Comparison of ENCODE assay signal across 24 mouse cellular contexts in genomic region chr1:134766448-134766847, GRCm38 (mm10).
"Had no signal": no experiment of that assay in that cellular context is flagged by ENCODE, and none has a peak within 500 bp of the region (broad histone marks: within the 10 kb centered on the region; RNA-seq: fewer than 3 reads in every experiment).

No protein-coding gene starts in this region.

- H3K4me3 ChIP-seq: limb, embryonic 12.5 days; limb, embryonic 15.5 days; megakaryocyte, embryonic 14.5 days; midbrain, embryonic 10.5 days; midbrain, embryonic 13.5 days; myocyte; neural tube, embryonic 13.5 days had no signal

- H3K9ac ChIP-seq: limb, embryonic 12.5 days; limb, embryonic 15.5 days; liver, embryonic 14.5 days; liver, postnatal 0 days; lung, embryonic 14.5 days; midbrain, embryonic 13.5 days; neural tube, embryonic 13.5 days had no signal

- H3K27me3 ChIP-seq: limb, embryonic 12.5 days; limb, embryonic 15.5 days; megakaryocyte, embryonic 14.5 days; midbrain, embryonic 13.5 days; neural tube, embryonic 13.5 days had no signal

- H3K9me3 ChIP-seq: limb, embryonic 12.5 days; limb, embryonic 15.5 days; megakaryocyte, embryonic 14.5 days; midbrain, embryonic 10.5 days; midbrain, embryonic 13.5 days; neural tube, embryonic 13.5 days had no signal

- DNase-seq: kidney, adult 2 months; kidney, postnatal 14 days; kidney, postnatal 4 days; left cerebral cortex, postnatal 4 days; liver, postnatal 0 days; lung, embryonic 14.5 days; lung, postnatal 10 days; lung, postnatal 36 days; retina, postnatal 1 day; right cerebral cortex, postnatal 25 days; spleen, adult 18-20 months; thymus, adult 2 months; thymus, postnatal 14 days; thymus, postnatal 4 days had no signal

- ATAC-seq: liver, postnatal 0 days; midbrain, embryonic 13.5 days; midbrain, embryonic 16.5 days had no signal

- H3K27ac ChIP-seq: limb, embryonic 12.5 days; limb, embryonic 15.5 days; liver, embryonic 14.5 days; midbrain, embryonic 10.5 days; midbrain, embryonic 13.5 days; neural tube, embryonic 13.5 days had no signal

- H3K4me2 ChIP-seq: limb, embryonic 12.5 days; limb, embryonic 15.5 days; liver, embryonic 11.5 days; lung, embryonic 14.5 days; midbrain, embryonic 13.5 days; neural tube, embryonic 13.5 days had no signal
